In genomic region chr2:94348165-94348591, GRCm38 (mm10) we compare ENCODE assay signal across 15 mouse cellular contexts. TPM values are rescaled to one million over a fixed set of nuclear protein-coding genes. Genes with fewer than 3 reads are reported as not detected.
DNase-seq lines count a peak whose midpoint lies in the region; ATAC-seq and TF ChIP-seq lines count a peak whose summit lies in the region.
"Had no signal": no experiment of that assay in that cellular context is flagged by ENCODE, and none has a peak within 500 bp of the region (broad histone marks: within the 10 kb centered on the region; RNA-seq: fewer than 3 reads in every experiment).

No protein-coding gene starts in this region.

- ATAC-seq in heart, embryonic 13.5 days (ENCODE audit: extremely low read depth, insufficient number of reproducible peaks, low FRiP score, low TSS enrichment), result no peak
- ATAC-seq in kidney, postnatal 0 days (replicated peaks; ENCODE audit: low FRiP score, low read depth), result no peak

- peaks cover 30% of the 10 kb centered on the region for H3K36me3 ChIP-seq in heart, embryonic 13.5 days
- no peaks in the 10 kb centered on the region for H3K36me3 ChIP-seq in kidney, postnatal 0 days (ENCODE audit: insufficient read depth, low read length)
- H3K36me3 ChIP-seq: embryonic facial prominence, embryonic 12.5 days; neural tube, embryonic 12.5 days had no signal

- peak; percentile 29 for DNase-seq in adrenal gland, postnatal 14 days
- DNase-seq in adrenal gland, postnatal 10 days, result no peak
- DNase-seq in 416B (ENCODE audit: low read depth), result peak; percentile 12
- peak; percentile 61 for DNase-seq in kidney, postnatal 0 days (ENCODE audit: low spot score)
- DNase-seq in T-cell, adult 2 months (ENCODE audit: low spot score), result no peak
- DNase-seq in cerebellum, adult 11 months, result no peak
- no peak for DNase-seq in layer of hippocampus, postnatal 25 days (ENCODE audit: extremely low spot score in 1 of 2, low spot score in 1 of 2)
- DNase-seq: cerebellum, adult 8-10 months; liver, embryonic 13.5 days; right cerebral cortex, postnatal 25 days had no signal

- peak overlapping the region; percentile 29 for H3K4me2 ChIP-seq in heart, embryonic 13.5 days
- no peak overlapping the region for H3K4me2 ChIP-seq in kidney, postnatal 0 days (ENCODE audit: low read length)
- H3K4me2 ChIP-seq: embryonic facial prominence, embryonic 12.5 days; liver, embryonic 13.5 days; midbrain, embryonic 12.5 days; neural tube, embryonic 12.5 days had no signal

- no peak overlapping the region for H3K4me3 ChIP-seq in heart, embryonic 13.5 days
- no peak overlapping the region for H3K4me3 ChIP-seq in kidney, postnatal 0 days (replicated peaks; ENCODE audit: low read depth, low read length)
- H3K4me3 ChIP-seq: embryonic facial prominence, embryonic 12.5 days; liver, embryonic 13.5 days; midbrain, embryonic 12.5 days; neural tube, embryonic 12.5 days had no signal

- no peaks in the 10 kb centered on the region for H3K27me3 ChIP-seq in heart, embryonic 13.5 days (replicated peaks)
- no peaks in the 10 kb centered on the region for H3K27me3 ChIP-seq in kidney, postnatal 0 days (ENCODE audit: insufficient read depth, low read length)
- H3K27me3 ChIP-seq: embryonic facial prominence, embryonic 12.5 days; liver, embryonic 13.5 days; midbrain, embryonic 12.5 days; neural tube, embryonic 12.5 days had no signal

- no peak for TF ChIP-seq CTCF in kidney, postnatal 0 days (IDR thresholded peaks at IDR 0.05; ENCODE audit: low read depth)

- H3K9me3 ChIP-seq in heart, embryonic 13.5 days, result no peaks in the 10 kb centered on the region
- H3K9me3 ChIP-seq in kidney, postnatal 0 days (replicated peaks; ENCODE audit: low read length), result no peaks in the 10 kb centered on the region
- H3K9me3 ChIP-seq: embryonic facial prominence, embryonic 12.5 days; G1E; liver, embryonic 13.5 days; midbrain, embryonic 12.5 days; neural tube, embryonic 12.5 days had no signal

- peak overlapping the region; percentile 80 for H3K27ac ChIP-seq in heart, embryonic 13.5 days (replicated peaks)
- H3K27ac ChIP-seq in kidney, postnatal 0 days, result peak overlapping the region; percentile 44; the same call in 1 of the 2 replicates
- H3K27ac ChIP-seq: embryonic facial prominence, embryonic 12.5 days; liver, embryonic 13.5 days; midbrain, embryonic 12.5 days; neural tube, embryonic 12.5 days had no signal

- 14% methylated on average over 6 of the region's 6 CpGs for WGBS in heart, embryonic 13.5 days
- WGBS in kidney, postnatal 0 days, result 47% methylated on average over 6 of the region's 6 CpGs

- H3K4me1 ChIP-seq in heart, embryonic 13.5 days, result peaks cover 53% of the 10 kb centered on the region
- no peaks in the 10 kb centered on the region for H3K4me1 ChIP-seq in kidney, postnatal 0 days (replicated peaks; ENCODE audit: insufficient read depth, low read length)
- H3K4me1 ChIP-seq: neural tube, embryonic 12.5 days had no signal

- H3K9ac ChIP-seq in heart, embryonic 13.5 days, result no peak overlapping the region
- H3K9ac ChIP-seq in kidney, postnatal 0 days (ENCODE audit: low read depth, low read length), result no peak overlapping the region
- H3K9ac ChIP-seq: embryonic facial prominence, embryonic 12.5 days; liver, embryonic 13.5 days; midbrain, embryonic 12.5 days; neural tube, embryonic 12.5 days had no signal

RNA-seq across cellular contexts. Expression of gene Ttc17, which starts 58.3 kb away (rescaled TPM):
- 32.2 and 33.2 TPM in 2 replicates for total RNA-seq in adrenal gland, postnatal 14 days (2021)
- total RNA-seq in adrenal gland, postnatal 10 days (2021), result 10 to 100 TPM; 26.7 to 28.0 TPM
- 13.7 and 14.9 TPM in 2 replicates for polyA plus RNA-seq in heart, embryonic 13.5 days (2015; fragmentation: Nextera tagmentation; extraction: Ambion mirVana)
- polyA plus RNA-seq in kidney, postnatal 0 days (2015; fragmentation: Nextera tagmentation; extraction: Ambion mirVana), result 13.1 and 13.7 TPM in 2 replicates
- 10 to 100 TPM; 32.7 to 35.5 TPM for total RNA-seq in layer of hippocampus, postnatal 25 days (2021)

Comparison
In these comparisons a context has a peak if more than half of its experiments do, and no peak if none do; other contexts are left out.
1. DNase-seq: peak in adrenal gland, postnatal 14 days (single experiment), 416B (single experiment) and kidney, postnatal 0 days (single experiment); none in adrenal gland, postnatal 10 days (single experiment), T-cell, adult 2 months (single experiment), cerebellum, adult 11 months (single experiment) and layer of hippocampus, postnatal 25 days (0 of 2).